Mouse (Mus musculus) intestine, embryonic 16.5 days (tissue): ENCODE data around the gene Skint2. TPM values are rescaled to one million over a fixed set of nuclear protein-coding genes. Genes with fewer than 3 reads are reported as not detected.

Experiments
- ATAC-seq: fragments of 200-750 bp; cut with Nextera tagmentation; 2 replicates; pipeline ENCODE4 v1.8.0; 2017; ENCODE audit warnings: moderate TSS enrichment, moderate library complexity
- H3K27ac ChIP-seq: fragments of 300-500 bp; sonication (generic); 2 replicates; pipeline ENCODE4 v1.5.1; 2014; ENCODE audit warnings: mild to moderate bottlenecking, low read length
- H3K27me3 ChIP-seq: fragments of 300-500 bp; sonication (generic); replicated peaks from 2 replicates; pipeline ENCODE4 v1.6.1; 2014; ENCODE audit warnings: low read length, control low read depth, mixed read lengths; ENCODE audit not compliant: control insufficient read depth, insufficient read depth
- H3K36me3 ChIP-seq: fragments of 300-500 bp; sonication (generic); 2 replicates; pipeline ENCODE4 v1.6.1; 2014; ENCODE audit warnings: low read length, control low read depth; ENCODE audit not compliant: control insufficient read depth, insufficient read depth
- H3K4me1 ChIP-seq: fragments of 300-500 bp; sonication (generic); 2 replicates; pipeline ENCODE4 v1.6.1; 2014; ENCODE audit warnings: low read length, control low read depth, mixed read lengths; ENCODE audit not compliant: control insufficient read depth, insufficient read depth
- H3K4me2 ChIP-seq: fragments of 300-500 bp; sonication (generic); 2 replicates; pipeline ENCODE4 v1.6.1; 2014; ENCODE audit warnings: low read depth, low read length, control low read depth
- H3K4me3 ChIP-seq: fragments of 300-500 bp; sonication (generic); 2 replicates; pipeline ENCODE4 v1.5.1; 2014; ENCODE audit warnings: mild to moderate bottlenecking, low read length
- H3K9ac ChIP-seq: fragments of 300-500 bp; sonication (generic); 2 replicates; pipeline ENCODE4 v1.6.1; 2014; ENCODE audit warnings: low read depth, low read length
- H3K9me3 ChIP-seq: fragments of 300-500 bp; sonication (generic); 2 replicates; pipeline ENCODE4 v1.6.1; 2016; ENCODE audit warnings: low read length, control low read depth; ENCODE audit not compliant: control insufficient read depth
- WGBS: fragments of 180-500 bp; shearing (Covaris S2); extraction: QIAGEN DNeasy Blood & Tissue Kit; methylation state at CpG from one replicate; pipeline ENCODE4 v1.1.7; 2014; 5-methylcytosine and 5-hydroxymethylcytosine counted together
- polyA plus RNA-seq: library from polyadenylated mRNA; unstranded; fragments of >200 nt; fragmentation: Nextera tagmentation; extraction: Ambion mirVana; gene quantifications from 2 replicates; pipeline ENCODE4 v1.2.1, GENCODE M21; 2015

The Skint2 gene
- polyA plus RNA-seq, result not detected in 2 replicates

DNA sequence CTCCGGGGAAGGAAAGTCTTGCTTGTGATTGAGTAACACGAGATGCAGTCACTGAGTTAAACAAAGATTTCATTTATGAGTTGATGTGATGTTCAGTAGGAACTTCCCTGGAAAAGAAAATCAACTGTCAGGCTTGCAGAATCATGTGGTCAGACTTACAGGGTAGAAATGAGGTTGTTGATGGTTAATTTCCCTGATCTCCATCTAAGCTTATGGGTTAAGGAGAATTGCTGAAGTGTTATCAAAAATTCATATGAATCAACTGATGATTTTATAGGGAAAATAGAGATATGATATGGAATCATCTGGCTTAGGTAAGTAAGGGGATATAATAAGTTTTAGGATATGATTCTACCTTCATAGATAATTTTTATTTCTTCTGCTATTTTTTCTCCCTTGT lies at the start of gene Skint2:
Skint2 (plus strand) TSS at position 301 of the 400 bp plus-strand sequence.
- no peak within 1 kb of the TSS for H3K9ac ChIP-seq
- ATAC-seq, result no peak
- H3K27ac ChIP-seq, result no peak within 1 kb of the TSS
- H3K27me3 ChIP-seq, result no peaks in the 10 kb centered on the region
- no peaks in the 10 kb centered on the region for H3K36me3 ChIP-seq
- H3K9me3 ChIP-seq, result no peaks in the 10 kb centered on the region
- no peak within 1 kb of the TSS for H3K4me2 ChIP-seq
- 82% methylated on average over 2 of the region's 2 CpGs for WGBS
- H3K4me1 ChIP-seq, result no peaks in the 10 kb centered on the region
- no peak within 1 kb of the TSS for H3K4me3 ChIP-seq

Other genes with a start within 250 kb of the Skint2 start
- gene Skint9, start 123.2 kb upstream of the Skint2 start, polyA plus RNA-seq, result 0.20 TPM in 1 of 2 replicates, not detected in the other
- not detected in 2 replicates for gene Skint10, start 217.7 kb downstream of the Skint2 start, polyA plus RNA-seq